Mouse (Mus musculus): Measurements from ENCODE around the gene Nme1. TPM values are rescaled to one million over a fixed set of nuclear protein-coding genes. Genes with fewer than 3 reads are reported as not detected.

The Nme1 gene
- 58.4 TPM for polyA plus RNA-seq (2021)

DNA sequence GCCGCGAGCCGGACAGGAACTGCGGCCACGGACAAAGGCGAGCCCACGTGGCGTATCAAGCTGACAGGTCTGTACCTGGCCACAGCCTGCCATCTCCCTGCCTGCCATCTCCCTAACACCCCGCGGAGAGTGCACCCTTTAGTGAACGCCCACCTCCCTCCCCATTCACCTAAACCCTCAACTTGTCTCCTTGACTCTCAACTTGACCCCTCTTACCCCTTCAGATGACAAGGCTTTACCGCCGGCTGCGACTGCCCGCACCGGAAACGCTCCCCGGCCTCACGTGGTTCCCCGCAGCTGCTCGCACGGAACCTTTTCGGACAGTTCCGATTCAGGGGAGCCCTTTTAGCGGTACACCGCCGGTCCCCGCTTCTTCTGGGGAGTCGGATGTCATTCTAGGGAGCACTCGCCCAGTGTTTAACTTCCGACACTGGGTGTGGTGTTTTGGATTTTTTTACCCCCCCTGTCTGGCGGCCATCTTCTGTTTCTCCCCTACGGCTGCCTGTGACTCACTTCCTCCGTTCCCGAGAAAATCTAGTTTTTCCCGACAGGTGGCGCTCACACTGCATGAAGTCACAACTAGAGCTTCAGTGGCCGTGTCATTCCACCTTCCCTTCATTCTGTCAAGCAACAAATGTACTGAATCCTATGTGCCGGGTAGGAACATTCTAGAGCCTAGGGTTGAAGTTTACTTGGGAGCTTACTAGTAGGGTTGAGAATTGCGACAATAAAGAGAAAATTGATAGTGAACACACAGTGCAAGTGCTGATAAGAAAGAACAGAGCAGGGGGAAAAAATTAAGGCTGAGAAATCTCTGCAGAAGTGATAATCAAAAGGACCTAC, at the start of gene Nme1, which contains the start of gene Gm20390:
TSS of gene Nme1 (minus strand) at position 517 of the 843 bp plus-strand sequence.
TSS of gene Gm20390 (minus strand) at position 289 of the 843 bp plus-strand sequence.
- POLR2A ChIA-PET: interaction anchor here (0.5 to 0.7 kb wide), 2 partner anchors 27 to 1022 kb away, joined by 3 read pairs; partner anchors contain the start of gene Ppp1r9b
- CTCF ChIA-PET: interaction anchor here (0.8 to 1.2 kb wide), 4 partner anchors 10 to 124 kb away, joined by 3 to 5 read pairs (median 3); no protein-coding TSS in a partner anchor
- H3K27me3 ChIP-seq: no peaks in the 10 kb centered on the region
- peak; percentile 86 for ATAC-seq
- in situ Hi-C loops (cut with MboI; ENCODE audit: low pct_unique_long_range_greater_than_20kb): no loop called here
- peak; percentile 96 for DNase-seq (ENCODE audit: low read depth, low spot score)
- peak; percentile 86 for TF ChIP-seq CTCF (IDR thresholded peaks at IDR 0.05)

DNA sequence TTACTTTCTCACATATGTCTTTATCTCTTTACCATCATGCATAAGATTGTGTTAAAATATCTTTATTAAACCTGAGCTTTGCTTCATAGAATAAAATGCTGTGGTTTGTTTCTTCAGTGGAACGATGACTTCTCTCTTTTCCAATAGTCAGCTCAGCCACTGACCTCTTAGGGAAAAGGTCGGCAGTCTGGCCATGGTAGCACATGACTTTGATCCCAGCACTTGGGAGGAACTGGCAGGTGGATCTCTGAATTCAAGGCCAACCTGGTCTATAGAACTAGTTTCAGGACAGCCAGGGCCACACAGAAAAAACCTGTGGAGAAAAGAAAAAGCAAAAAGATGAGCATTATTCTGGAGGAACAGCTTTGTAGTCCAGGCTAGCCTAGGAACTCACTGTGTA, 35.0 kb upstream of the Nme1 start:
- DNase-seq (ENCODE audit: low read depth, low spot score) (no peak), ATAC-seq (no peak)
- POLR2A ChIA-PET: no interaction called here
- H3K27me3 ChIP-seq: no peaks in the 10 kb centered on the region
- TF ChIP-seq CTCF (IDR thresholded peaks at IDR 0.05): no peak
- CTCF ChIA-PET: interaction anchor here (1.0 kb wide), 1 partner anchor 12 kb away, joined by 4 read pairs; no protein-coding TSS in a partner anchor
- in situ Hi-C loops (cut with MboI; ENCODE audit: low pct_unique_long_range_greater_than_20kb): no loop called here

DNA sequence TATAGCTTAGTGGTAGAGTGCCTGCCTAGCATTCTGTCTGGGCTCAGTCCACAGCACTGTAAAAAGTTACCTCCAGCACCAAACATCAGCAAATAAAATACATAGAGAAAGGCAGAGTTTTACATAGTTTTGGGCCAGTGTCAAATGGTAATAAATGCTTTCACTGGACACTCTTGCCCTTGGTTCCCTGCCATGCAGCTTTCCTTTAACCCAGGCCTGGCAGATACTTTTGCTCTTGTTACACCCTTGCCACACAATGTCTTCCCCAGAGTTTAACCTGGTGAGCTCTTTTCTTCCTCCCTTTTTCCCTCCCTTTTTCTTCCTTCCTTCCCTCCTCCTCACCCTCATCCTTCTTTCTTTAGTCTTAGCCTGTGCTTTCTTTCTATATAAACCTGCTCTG, 31.0 kb upstream of the Nme1 start:
- H3K27me3 ChIP-seq: no peaks in the 10 kb centered on the region
- in situ Hi-C loops (cut with MboI; ENCODE audit: low pct_unique_long_range_greater_than_20kb): no loop called here
- CTCF ChIA-PET: interaction anchor here (0.7 to 0.8 kb wide), 2 partner anchors 11 to 31 kb away, joined by 3 read pairs; partner anchors contain the start of genes Gm20390 and Nme1
- no peak for DNase-seq (ENCODE audit: low read depth, low spot score)
- TF ChIP-seq CTCF (IDR thresholded peaks at IDR 0.05): no peak
- POLR2A ChIA-PET: no interaction called here
- ATAC-seq: no peak

DNA sequence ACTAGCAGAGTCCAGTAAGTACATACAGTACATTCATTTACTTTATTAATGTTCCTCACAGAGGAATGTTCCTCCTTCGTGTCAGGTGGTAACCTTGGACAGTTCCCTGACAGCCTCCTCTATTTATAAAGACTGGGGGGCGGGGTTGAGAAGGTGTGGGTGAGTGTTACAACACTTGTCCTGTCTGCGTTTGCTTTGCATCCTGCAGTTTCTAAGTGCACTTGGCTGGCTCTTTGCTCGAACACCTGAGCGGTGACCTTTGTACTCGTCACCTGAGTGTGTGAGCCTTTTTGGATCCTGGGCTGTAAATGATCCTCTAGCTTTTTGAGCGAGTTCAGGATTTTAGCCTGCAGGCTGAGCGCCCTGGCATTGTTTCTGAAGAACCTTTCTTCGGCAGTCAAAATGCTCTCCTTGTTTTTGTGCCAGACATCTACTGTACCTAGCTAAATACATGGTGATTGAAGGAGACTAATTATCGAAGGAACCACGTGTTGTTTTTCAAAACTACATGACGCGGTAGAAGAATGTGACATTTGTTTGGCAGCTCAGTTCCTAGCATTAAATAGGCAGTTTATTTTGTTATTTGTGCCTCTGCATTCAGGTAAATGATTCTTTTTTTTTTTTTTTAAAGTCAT, 28.9 kb upstream of the Nme1 start:
- H3K27me3 ChIP-seq: no peaks in the 10 kb centered on the region
- no peak for ATAC-seq
- TF ChIP-seq CTCF (IDR thresholded peaks at IDR 0.05): no peak
- POLR2A ChIA-PET: no interaction called here
- DNase-seq (ENCODE audit: low read depth, low spot score): no peak
- CTCF ChIA-PET: interaction anchor here (1.6 kb wide), 1 partner anchor 21 kb away, joined by 3 read pairs; no protein-coding TSS in a partner anchor
- in situ Hi-C loops (cut with MboI; ENCODE audit: low pct_unique_long_range_greater_than_20kb): no loop called here

DNA sequence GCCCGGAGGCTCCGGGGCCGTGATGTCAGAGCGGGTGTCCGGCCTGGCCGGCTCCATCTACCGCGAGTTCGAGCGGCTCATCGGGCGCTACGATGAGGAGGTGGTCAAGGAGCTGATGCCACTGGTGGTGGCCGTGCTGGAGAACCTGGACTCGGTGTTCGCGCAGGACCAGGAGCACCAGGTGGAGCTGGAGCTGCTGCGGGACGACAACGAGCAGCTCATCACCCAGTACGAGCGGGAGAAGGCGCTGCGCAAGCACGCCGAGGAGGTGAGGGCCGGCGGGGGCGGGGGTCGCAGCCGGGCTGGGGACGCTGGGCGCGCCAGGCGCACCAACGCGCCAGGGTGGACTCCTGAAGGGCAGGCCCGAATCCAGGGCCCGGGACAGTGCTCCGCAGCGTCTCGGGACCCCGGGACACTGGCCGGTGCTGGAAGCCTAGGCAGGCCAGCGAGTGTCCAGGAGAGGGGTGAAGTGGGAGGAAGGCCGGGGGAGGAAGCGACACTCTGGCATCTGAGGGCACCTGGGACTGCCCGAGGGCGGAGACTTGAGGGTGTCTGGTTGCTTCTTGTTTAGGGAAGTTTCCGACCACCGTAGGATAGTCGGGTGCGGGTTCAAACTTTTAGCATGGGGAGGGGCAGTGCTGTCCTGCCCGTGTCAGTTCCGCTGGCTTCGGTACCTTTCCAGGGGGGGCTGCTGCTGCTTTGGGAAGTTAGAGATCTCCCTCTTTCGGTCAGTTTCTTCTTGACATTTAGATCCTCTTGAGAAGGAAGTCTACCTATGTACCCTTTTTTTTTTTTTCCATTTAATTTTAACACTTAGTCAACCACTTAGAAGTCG, 28.2 kb upstream of the Nme1 start:
- TF ChIP-seq CTCF (IDR thresholded peaks at IDR 0.05): peak; percentile 28
- ATAC-seq (peak; percentile 17), DNase-seq (ENCODE audit: low read depth, low spot score) (no peak)
- in situ Hi-C loops (cut with MboI; ENCODE audit: low pct_unique_long_range_greater_than_20kb): no loop called here
- no peaks in the 10 kb centered on the region for H3K27me3 ChIP-seq
- POLR2A ChIA-PET: interaction anchor here (0.6 to 0.9 kb wide), 2 partner anchors 31 to 46 kb away, joined by 3 read pairs; no protein-coding TSS in a partner anchor
- CTCF ChIA-PET: interaction anchor here (1.6 kb wide), 1 partner anchor 22 kb away, joined by 3 read pairs; no protein-coding TSS in a partner anchor

DNA sequence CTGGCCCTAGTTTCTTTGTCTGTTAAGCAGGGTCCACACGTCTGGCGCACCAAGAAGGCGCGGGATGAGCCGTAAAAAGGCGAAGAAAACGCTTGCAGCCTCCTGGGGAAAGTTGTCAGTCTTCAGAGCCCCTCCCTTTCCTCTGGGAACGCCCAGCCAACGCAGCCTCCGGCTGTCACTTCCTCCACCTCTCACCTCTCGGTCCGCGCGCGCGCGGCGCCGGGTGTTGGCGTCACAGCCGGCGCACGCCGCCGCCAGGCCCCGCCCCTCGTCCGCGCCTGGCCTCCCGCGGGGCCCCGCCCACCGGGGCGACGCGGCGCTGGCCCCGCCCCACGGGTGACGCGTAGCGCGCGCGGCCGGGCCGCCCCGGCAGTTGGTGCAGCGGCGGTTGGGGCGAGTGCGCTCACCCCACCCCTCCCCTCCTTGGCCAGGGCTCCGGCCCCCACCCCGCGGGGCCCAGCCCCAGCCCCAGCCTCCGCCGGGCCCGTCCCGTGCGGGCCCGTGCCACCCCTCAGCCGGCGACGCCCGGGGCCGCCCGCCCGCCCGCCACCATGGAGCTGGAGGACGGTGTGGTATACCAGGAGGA, 27.5 kb upstream of the Nme1 start, which contains the start of gene Spag9:
TSS of gene Spag9 (plus strand) at position 372 of the 586 bp plus-strand sequence.
- peak; percentile 73 for ATAC-seq
- no peak for TF ChIP-seq CTCF (IDR thresholded peaks at IDR 0.05)
- H3K27me3 ChIP-seq: no peaks in the 10 kb centered on the region
- ChIA-PET CTCF (no interaction called here), POLR2A (interaction anchor here (0.9 to 1.1 kb wide), 2 partner anchors 26 to 30 kb away, joined by 3 read pairs; no protein-coding TSS in a partner anchor)
- DNase-seq (ENCODE audit: low read depth, low spot score): peak; percentile 68
- in situ Hi-C loops (cut with MboI; ENCODE audit: low pct_unique_long_range_greater_than_20kb): no loop called here

DNA sequence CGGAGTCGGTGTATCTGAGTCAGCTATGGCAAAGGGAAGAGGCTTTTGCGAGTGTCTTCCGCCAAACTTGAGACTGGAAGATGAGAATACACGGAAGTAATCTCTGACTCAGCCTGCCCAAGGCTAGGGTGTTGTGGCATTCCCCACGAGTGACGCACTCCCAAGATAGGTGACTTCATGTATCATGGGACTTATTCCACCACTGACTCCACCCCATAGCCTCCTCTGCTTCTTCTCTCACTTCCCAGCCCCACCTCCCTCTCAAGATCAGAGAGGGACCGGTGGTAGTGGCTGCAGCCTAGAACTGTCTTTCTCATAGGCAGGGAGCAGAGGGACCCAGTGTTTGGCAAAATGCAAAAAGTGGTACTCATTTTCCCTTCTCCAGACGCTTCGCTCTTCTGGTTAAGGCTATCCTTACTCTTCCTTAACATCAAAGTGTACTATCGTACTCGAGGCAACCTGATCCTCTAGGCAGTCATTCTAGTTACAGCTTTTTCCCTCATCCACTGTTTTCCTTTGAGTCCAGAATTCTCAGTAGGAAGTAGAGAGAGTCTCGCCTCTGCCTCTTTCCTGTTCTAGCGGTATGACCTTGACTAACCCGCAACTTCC, 26.9 kb upstream of the Nme1 start:
- in situ Hi-C loops (cut with MboI; ENCODE audit: low pct_unique_long_range_greater_than_20kb): no loop called here
- TF ChIP-seq CTCF (IDR thresholded peaks at IDR 0.05): no peak
- DNase-seq (ENCODE audit: low read depth, low spot score) (peak; percentile 94), ATAC-seq (peak; percentile 76)
- ChIA-PET POLR2A (interaction anchor here (1.1 to 1.4 kb wide), 2 partner anchors 25 to 27 kb away, joined by 3 read pairs; partner anchors contain the start of gene Nme1), CTCF (no interaction called here)
- no peaks in the 10 kb centered on the region for H3K27me3 ChIP-seq

DNA sequence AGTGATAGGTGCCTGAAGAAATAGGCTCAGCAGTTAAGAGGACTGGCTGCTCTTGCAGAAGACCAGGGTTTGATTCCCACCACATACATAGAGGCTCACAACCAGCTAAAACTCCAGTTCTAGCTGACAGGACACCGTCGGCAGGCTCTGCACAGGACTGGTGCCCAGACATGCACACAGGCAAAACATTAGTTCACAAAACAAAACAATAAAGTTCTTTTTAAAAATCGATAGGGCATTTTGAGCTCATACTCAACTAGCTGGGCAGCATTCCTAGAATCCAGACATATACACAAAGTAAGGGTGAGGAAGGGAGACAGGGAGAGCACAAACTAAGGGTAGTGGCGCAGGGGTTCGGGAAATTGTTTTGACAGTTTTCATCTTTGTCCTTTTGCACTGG, 26.2 kb upstream of the Nme1 start:
- CTCF ChIA-PET: no interaction called here
- TF ChIP-seq CTCF (IDR thresholded peaks at IDR 0.05): no peak
- POLR2A ChIA-PET: interaction anchor here (1.1 to 1.4 kb wide), 2 partner anchors 24 to 26 kb away, joined by 3 read pairs; partner anchors contain the start of gene Nme1
- in situ Hi-C loops (cut with MboI; ENCODE audit: low pct_unique_long_range_greater_than_20kb): no loop called here
- ATAC-seq: no peak
- DNase-seq (ENCODE audit: low read depth, low spot score): no peak
- H3K27me3 ChIP-seq: no peaks in the 10 kb centered on the region

All from Patski (cell line).